Mouse (Mus musculus) kidney, adult 2 months (tissue): ENCODE data around the gene Spint2. TPM values are rescaled to one million over a fixed set of nuclear protein-coding genes. Genes with fewer than 3 reads are reported as not detected.

Source experiments
- DNase-seq: peaks from one replicate; pipeline ENCODE4 v3.0.0; 2021
- H3K27ac ChIP-seq: fragments of 200-500 bp; 2 replicates; pipeline ENCODE4 v1.5.1; 2012; ENCODE audit warnings: low read depth, low read length, control low read depth, inconsistent platforms; ENCODE audit not compliant: insufficient read depth
- H3K27me3 ChIP-seq: fragments of 200-500 bp; replicated peaks from 2 replicates; pipeline ENCODE4 v1.6.1; 2012; ENCODE audit warnings: mild to moderate bottlenecking, moderate library complexity, low read length, inconsistent platforms; ENCODE audit not compliant: control insufficient read depth, insufficient read depth
- H3K36me3 ChIP-seq: fragments of 200-500 bp; 2 replicates; pipeline ENCODE4 v1.6.1; 2012; ENCODE audit warnings: mild to moderate bottlenecking, moderate library complexity, low read length, inconsistent platforms; ENCODE audit not compliant: control insufficient read depth, insufficient read depth
- H3K4me1 ChIP-seq: fragments of 200-500 bp; 2 replicates; pipeline ENCODE4 v1.6.1; 2011; ENCODE audit warnings: low read length; ENCODE audit not compliant: control insufficient read depth, insufficient read depth
- H3K4me3 ChIP-seq: fragments of 200-500 bp; 2 replicates; pipeline ENCODE4 v1.5.1; 2011; ENCODE audit warnings: mild to moderate bottlenecking, low read depth, low read length, control low read depth; ENCODE audit not compliant: insufficient read depth
- CTCF ChIP-seq: fragments of 200-500 bp; conservative IDR thresholded peaks from 2 replicates; pipeline ENCODE4 v1.5.1; 2011; ENCODE audit warnings: low read depth, mild to moderate bottlenecking, control low read depth, low read length, moderate library complexity, mixed read lengths; ENCODE audit not compliant: insufficient read depth, insufficient read length
- POLR2A ChIP-seq: fragments of 200-500 bp; IDR thresholded peaks from one replicate; pipeline ENCODE4 v1.6.1; 2011; ENCODE audit warnings: low read depth, low read length, control low read depth
- WGBS: fragments of 180-500 bp; shearing (Covaris S2); methylation state at CpG from one replicate; pipeline ENCODE4 v1.1.7; 2018; 5-methylcytosine and 5-hydroxymethylcytosine counted together
- polyA plus RNA-seq: library from polyadenylated mRNA; depleted of rRNA; stranded (reverse); fragments of >200 nt; gene quantifications from 2 replicates; pipeline ENCODE4 v1.2.3, GENCODE M21; 2012

Gene Spint2
- polyA plus RNA-seq, 1 experiment = 421 TPM

DNA sequence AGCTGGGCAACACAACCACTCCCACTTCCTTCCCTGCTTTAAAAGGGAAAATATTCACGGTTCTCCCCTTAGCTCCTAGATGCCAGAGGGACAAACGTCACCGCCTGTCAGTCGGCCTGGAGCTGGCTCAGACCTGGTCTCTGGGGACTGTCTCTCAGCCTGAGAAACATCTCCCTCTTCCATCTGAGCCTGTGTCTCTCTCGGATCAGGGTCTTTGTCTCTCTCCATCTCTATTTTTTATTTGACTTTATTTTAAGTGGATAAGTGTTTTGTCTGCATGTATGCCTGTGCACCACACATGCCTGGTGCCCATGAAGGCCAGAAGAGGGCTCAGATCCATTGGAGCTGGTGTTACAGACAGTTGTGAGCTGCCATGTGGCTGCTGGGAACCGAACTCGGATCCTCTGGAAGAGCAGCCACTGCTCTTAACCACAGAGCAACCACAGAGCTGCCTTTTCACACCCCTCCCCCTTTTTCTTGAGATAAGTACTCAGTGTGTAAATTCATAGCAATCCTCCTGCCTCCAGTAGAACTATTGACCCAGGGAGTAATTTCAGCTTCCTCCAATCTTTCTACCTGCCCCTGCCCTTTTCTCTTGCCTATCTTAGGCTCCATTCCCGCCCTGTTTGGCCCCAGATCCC is 10.9 kb upstream of the Spint2 start:
- no peaks in the 10 kb centered on the region for H3K36me3 ChIP-seq
- no peaks in the 10 kb centered on the region for H3K27me3 ChIP-seq
- TF ChIP-seq CTCF = no peak
- no peak for TF ChIP-seq POLR2A
- WGBS = 49% methylated on average over 8 of the region's 8 CpGs
- peak overlapping the region; percentile 45 for H3K27ac ChIP-seq
- H3K4me3 ChIP-seq = no peak overlapping the region
- peak; percentile 57 for DNase-seq
- H3K4me1 ChIP-seq = no peaks in the 10 kb centered on the region; the same call in 1 of the 2 replicates

- H3K4me1 ChIP-seq = no peaks in the 10 kb centered on the region; the same call in 1 of the 2 replicates
- WGBS = 40% methylated on average over 6 of the region's 7 CpGs
- no peaks in the 10 kb centered on the region for H3K27me3 ChIP-seq
Measured at GRCm38 (mm10) chr7:29291616-29292457, 10.1 kb upstream of the Spint2 start.

DNA sequence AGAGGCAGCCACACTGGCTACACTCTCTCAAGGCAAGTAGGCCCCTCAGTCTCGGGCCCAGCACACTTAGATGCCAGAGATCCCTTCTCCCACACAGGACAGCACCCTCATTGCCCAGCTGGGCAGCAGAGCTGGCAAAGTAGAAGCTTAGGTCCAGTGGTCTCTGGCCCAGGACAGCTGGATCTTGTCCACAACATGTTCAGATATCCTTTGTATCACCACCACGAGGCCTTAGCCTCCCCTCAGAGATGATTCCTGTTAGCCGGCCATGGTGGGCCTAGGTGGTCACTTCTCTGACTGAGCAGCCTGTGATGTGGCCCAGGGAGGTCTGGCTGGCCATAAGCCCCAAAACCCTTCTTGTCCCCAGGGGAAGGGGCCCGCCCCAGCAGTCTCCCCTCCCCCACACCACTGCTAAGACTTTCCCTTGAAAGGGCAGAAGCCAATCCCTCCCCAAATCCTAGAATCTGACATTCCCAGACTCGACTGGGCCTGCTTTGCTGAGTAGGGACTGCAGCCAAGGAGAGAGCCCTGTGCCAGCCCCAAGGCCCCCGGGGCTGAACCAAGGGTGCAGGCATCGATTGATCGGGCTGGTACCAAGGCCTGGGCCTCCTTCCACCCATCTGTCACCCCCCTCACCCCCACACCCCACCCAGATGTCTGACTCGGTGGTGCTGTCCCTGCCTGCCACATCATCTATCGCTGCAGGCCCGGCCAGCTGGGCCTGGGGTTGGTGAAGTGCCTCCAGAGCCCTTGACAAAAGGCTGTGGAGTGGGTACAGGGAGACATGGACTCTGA is 9.2 kb upstream of the Spint2 start:
- TF ChIP-seq CTCF (no peak), POLR2A (no peak)
- Histone ChIP-seq H3K4me1 (no peaks in the 10 kb centered on the region; the same call in 1 of the 2 replicates), H3K27me3 (no peaks in the 10 kb centered on the region), H3K27ac (no peak overlapping the region; the same call in 1 of the 2 replicates), H3K4me3 (no peak overlapping the region), H3K36me3 (no peaks in the 10 kb centered on the region)
- DNase-seq = no peak
- 65% methylated on average over 11 of the region's 11 CpGs for WGBS

More at GRCm38 (mm10) chr7:29291616-29292457, 10.1 kb upstream of the Spint2 start:
- H3K27ac ChIP-seq = peak overlapping the region; percentile 1
- TF ChIP-seq POLR2A (no peak), CTCF (no peak)
- peak; percentile 60 for DNase-seq
- no peak overlapping the region for H3K4me3 ChIP-seq
- no peaks in the 10 kb centered on the region for H3K36me3 ChIP-seq

- DNase-seq = no peak
- Histone ChIP-seq H3K4me1 (no peaks in the 10 kb centered on the region; the same call in 1 of the 2 replicates), H3K27ac (peak overlapping the region; percentile 12; the same call in 1 of the 2 replicates), H3K36me3 (no peaks in the 10 kb centered on the region), H3K4me3 (peak overlapping the region; percentile 43), H3K27me3 (no peaks in the 10 kb centered on the region)
- TF ChIP-seq CTCF = no peak
- no peak for TF ChIP-seq POLR2A
- 82% methylated on average over 6 of the region's 6 CpGs for WGBS
Measured at GRCm38 (mm10) chr7:29289856-29290255, 8.1 kb upstream of the Spint2 start.

DNA sequence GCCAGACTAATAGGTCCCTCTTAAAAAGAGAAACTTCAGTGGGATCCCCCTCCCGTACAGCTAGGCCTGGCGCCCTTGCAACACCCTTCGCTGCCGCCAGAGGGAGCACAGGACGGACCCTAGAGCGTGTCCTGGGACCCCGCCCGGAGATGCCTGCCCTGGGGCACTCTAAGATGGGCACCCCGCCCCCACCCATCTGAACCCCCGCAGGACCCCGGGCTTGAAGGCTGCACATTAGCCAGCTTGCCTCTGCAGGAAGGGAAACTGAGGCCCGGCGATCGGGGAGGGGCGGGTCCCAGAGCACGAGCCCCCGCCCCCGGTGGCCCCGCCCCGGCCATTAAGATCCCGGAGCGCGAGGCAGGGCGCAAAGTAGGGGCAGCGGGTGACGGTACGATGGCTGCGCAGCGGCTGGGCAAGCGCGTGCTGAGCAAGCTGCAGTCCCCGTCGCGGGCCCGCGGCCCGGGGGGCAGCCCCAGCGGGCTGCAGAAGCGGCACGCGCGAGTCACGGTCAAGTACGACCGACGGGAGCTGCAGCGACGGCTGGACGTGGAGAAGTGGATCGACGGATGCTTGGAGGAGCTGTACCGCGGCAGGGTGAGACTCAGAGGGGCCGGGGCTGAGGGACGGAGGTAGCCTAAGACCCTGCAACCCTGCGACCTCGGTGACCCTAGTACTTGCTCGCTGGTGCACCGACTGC is 7.4 kb upstream of the Spint2 start, which contains the start of gene Ppp1r14a:
TSS of gene Ppp1r14a (plus strand) at position 367 of the 697 bp plus-strand sequence.
- TF ChIP-seq POLR2A (no peak), CTCF (peak; percentile 64)
- Histone ChIP-seq H3K27me3 (no peaks in the 10 kb centered on the region), H3K4me1 (no peaks in the 10 kb centered on the region; the same call in 1 of the 2 replicates), H3K36me3 (no peaks in the 10 kb centered on the region), H3K4me3 (peak within 1 kb of the TSS; percentile 43), H3K27ac (peak within 1 kb of the TSS; percentile 12; the same call in 1 of the 2 replicates)
- 3% methylated on average over 59 of the region's 59 CpGs for whole genome bisulfite sequencing
- DNase-seq = peak; percentile 65

DNA sequence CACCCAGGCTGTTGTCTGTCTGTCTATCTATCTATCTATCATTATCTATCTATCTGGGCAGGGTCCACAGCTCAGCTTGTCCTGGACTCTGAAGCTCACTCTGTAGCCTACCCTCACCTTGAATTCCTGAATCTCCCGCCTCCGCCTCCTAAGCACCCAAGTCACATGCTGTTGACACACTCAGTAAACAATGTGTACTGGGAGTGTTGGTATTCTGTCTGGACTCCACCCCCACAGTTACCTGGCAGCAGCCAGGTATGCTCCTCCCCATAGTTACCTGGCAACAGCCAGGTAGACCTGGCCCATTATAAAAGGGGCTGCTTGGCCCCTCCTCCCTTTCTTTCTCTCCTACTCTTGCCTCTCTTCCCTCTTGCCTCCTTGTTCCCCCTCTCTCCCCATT is 6.4 kb upstream of the Spint2 start:
- no peaks in the 10 kb centered on the region for H3K27me3 ChIP-seq
- no peaks in the 10 kb centered on the region; the same call in 1 of the 2 replicates for H3K4me1 ChIP-seq
- H3K27ac ChIP-seq = no peak overlapping the region
- no peak for TF ChIP-seq CTCF
- TF ChIP-seq POLR2A = no peak
- WGBS = 49% methylated on average over 2 of the region's 2 CpGs
- no peak overlapping the region for H3K4me3 ChIP-seq
- H3K36me3 ChIP-seq = no peaks in the 10 kb centered on the region
- peak; percentile 36 for DNase-seq
